Mouse (Mus musculus) megakaryocyte, embryonic 14.5 days (primary cell): Measurements from ENCODE around the gene Mllt11.

Source experiments
- FLI1 ChIP-seq: IDR thresholded peaks from 2 replicates; pipeline ENCODE4 v1.6.1; 2012; ENCODE audit warnings: low read length, inconsistent platforms, mixed read lengths
- GATA1 ChIP-seq: IDR thresholded peaks from 3 replicates; pipeline ENCODE4 v1.6.1; 2012; ENCODE audit warnings: mixed read lengths, low read length, inconsistent platforms, borderline replicate concordance

DNA sequence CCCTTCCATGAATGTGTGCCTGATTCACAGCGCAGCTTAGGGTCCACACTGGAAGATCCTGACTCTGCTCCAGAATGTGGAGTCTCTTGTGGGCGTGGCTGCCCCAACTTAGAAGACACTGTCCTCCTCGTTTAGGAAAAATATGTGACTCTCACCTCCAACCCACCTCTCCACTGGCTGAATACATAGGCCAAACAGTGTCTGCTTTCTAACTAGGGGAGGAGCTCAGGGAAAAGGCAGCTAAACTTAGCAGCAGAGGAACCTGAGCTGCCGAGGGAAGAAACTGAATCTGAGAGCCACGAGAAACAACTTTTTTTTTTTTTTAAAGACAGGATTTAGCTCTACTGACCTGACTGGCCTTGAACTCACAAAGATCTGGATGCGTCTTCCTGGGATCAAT lies 43.2 kb upstream of the Mllt11 start:
- TF ChIP-seq GATA1 (no peak), FLI1 (no peak)
